Mouse (Mus musculus): ENCODE measurements at regions not wholly inside any gene's neighbourhood (a gene's known extent, or its start where the extent isn't known, plus 50 kb on each side); places are given as distances from the start of the nearest gene placed in this dataset.

DNA sequence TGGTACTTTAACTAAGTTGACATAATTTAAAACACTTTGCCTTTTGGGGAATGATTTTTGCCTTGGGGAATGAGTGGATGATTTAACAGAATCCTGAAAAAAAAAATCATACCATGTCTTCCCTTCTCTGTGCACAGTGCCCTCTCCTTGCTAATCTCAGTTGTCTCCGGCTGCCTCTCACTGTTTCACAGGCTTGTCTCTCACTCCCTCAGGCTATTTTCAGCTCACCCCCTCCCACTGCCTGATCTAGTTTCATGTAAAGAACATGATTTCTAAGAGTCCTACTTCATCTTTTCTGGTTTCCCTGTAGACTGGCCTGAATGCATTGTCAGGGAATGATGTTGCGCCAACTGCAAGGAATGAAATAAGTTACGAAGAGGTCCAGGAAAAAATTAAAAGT, 231.2 kb downstream of the Brinp2 start:
- 81% methylated on average over 3 of the region's 3 CpGs for WGBS
- Histone ChIP-seq H3K27ac (ENCODE audit: low read depth, low read length) (no peak overlapping the region), H3K4me3 (ENCODE audit: low read depth, low read length) (no peak overlapping the region), H3K4me1 (ENCODE audit: control insufficient read depth, insufficient read depth, low read length) (no peaks in the 10 kb centered on the region), H3K9ac (ENCODE audit: low read length) (no peak overlapping the region), H3K27me3 (replicated peaks; ENCODE audit: control insufficient read depth, insufficient read depth, low read length) (no peaks in the 10 kb centered on the region), H3K4me2 (ENCODE audit: low read length) (no peak overlapping the region), H3K9me3 (replicated peaks; ENCODE audit: control insufficient read depth, low read length) (no peaks in the 10 kb centered on the region), H3K36me3 (ENCODE audit: control insufficient read depth, insufficient read depth, low read length) (no peaks in the 10 kb centered on the region)
- ATAC-seq = no peak
- no peak for DNase-seq (ENCODE audit: low spot score)

DNA sequence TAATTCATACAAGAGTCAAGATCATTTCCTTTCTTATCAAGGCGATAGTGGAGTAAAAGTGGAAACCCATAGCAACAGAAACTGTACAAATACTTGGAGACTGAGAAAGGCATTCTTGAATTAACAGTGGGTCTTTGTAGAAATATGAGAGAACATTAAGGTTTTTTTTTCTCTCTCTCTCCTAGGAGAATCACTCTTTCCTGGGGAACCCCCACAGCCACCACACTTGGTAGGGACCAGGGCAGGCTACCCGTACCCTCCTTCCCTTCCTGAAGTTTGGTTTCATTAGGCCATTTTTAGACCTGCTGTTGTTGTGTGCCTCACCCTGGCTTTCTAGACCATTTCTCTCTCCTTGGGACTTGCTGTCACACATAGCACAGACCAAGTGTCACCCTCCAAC, 229.9 kb downstream of the Brinp2 start:
- no peak overlapping the region for H3K4me3 ChIP-seq (ENCODE audit: low read depth, low read length)
- no peak overlapping the region for H3K9ac ChIP-seq (ENCODE audit: low read length)
- no peaks in the 10 kb centered on the region for H3K4me1 ChIP-seq (ENCODE audit: control insufficient read depth, insufficient read depth, low read length)
- no peak overlapping the region for H3K4me2 ChIP-seq (ENCODE audit: low read length)
- H3K9me3 ChIP-seq (replicated peaks; ENCODE audit: control insufficient read depth, low read length) = no peaks in the 10 kb centered on the region
- H3K27ac ChIP-seq (ENCODE audit: low read depth, low read length) = no peak overlapping the region
- 89% methylated on average over 2 of the region's 2 CpGs for WGBS
- H3K36me3 ChIP-seq (ENCODE audit: control insufficient read depth, insufficient read depth, low read length) = no peaks in the 10 kb centered on the region
- no peaks in the 10 kb centered on the region for H3K27me3 ChIP-seq (replicated peaks; ENCODE audit: control insufficient read depth, insufficient read depth, low read length)
- ATAC-seq = no peak
- DNase-seq (ENCODE audit: low spot score) = no peak

DNA sequence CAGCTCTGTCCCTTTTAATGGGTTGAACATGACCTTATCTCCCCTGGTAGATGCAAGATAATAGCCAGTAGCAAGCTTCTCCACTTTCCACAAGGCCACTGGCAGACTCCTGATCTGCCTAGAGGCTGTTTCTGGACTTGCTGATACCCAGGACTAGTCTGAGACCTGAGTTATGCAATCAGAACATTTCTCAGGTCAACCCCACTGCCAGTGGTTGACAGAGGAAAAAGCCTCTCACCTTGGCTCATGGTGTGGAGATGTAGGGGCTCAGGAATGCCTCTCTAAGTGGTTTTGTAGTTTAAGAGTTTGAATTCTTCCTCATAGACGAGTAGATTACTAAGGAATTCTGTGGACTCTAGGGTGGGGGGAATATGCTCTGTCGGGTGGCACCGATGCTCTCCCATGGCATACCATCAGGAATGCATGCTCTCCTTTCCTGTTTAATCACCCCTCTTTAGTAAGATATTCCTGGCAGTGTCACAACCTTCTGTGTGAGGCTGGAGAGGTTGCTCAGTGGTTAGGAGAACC, 226.8 kb downstream of the Brinp2 start:
- 89% methylated on average over 3 of the region's 3 CpGs for whole genome bisulfite sequencing
- H3K36me3 ChIP-seq (ENCODE audit: control insufficient read depth, insufficient read depth, low read length) = no peaks in the 10 kb centered on the region

DNA sequence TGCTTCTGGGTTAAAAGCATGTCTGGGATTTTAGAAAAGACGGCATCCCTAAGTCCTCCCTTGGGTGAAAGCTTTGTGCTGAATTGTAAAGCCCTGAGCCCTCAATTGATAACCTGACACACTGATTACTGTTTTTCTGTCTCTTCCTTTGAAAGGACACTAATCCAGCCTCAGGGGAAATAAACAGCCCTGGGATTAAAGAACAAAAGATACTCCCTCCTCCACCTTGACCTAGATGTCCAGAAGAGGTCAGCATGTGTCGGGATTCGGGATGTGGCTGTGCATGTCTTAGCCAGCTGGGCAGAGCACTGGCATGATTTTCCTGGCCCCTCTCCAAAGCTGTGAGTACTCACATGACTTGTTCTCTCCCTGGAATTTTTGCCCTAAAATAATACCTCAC, 208.6 kb downstream of the Brinp2 start:
- no peak overlapping the region for H3K4me2 ChIP-seq (ENCODE audit: low read length)
- peaks cover 11% of the 10 kb centered on the region for H3K4me1 ChIP-seq (ENCODE audit: control insufficient read depth, insufficient read depth, low read length)
- no peaks in the 10 kb centered on the region for H3K9me3 ChIP-seq (replicated peaks; ENCODE audit: control insufficient read depth, low read length)
- H3K27ac ChIP-seq (ENCODE audit: low read depth, low read length) = no peak overlapping the region
- H3K36me3 ChIP-seq (ENCODE audit: control insufficient read depth, insufficient read depth, low read length) = no peaks in the 10 kb centered on the region
- ATAC-seq = peak; percentile 42; the same call in 1 of the 2 replicates
- H3K27me3 ChIP-seq (replicated peaks; ENCODE audit: control insufficient read depth, insufficient read depth, low read length) = no peaks in the 10 kb centered on the region
- H3K4me3 ChIP-seq (ENCODE audit: low read depth, low read length) = no peak overlapping the region
- H3K9ac ChIP-seq (ENCODE audit: low read length) = no peak overlapping the region
- DNase-seq (ENCODE audit: low spot score) = peak; percentile 69
- WGBS = 0% methylated on average over 3 of the region's 3 CpGs

More for the DNA sequence above, 226.8 kb downstream of the Brinp2 start:
- Histone ChIP-seq H3K9ac (ENCODE audit: low read length) (no peak overlapping the region), H3K4me2 (ENCODE audit: low read length) (no peak overlapping the region), H3K9me3 (replicated peaks; ENCODE audit: control insufficient read depth, low read length) (no peaks in the 10 kb centered on the region), H3K4me3 (ENCODE audit: low read depth, low read length) (no peak overlapping the region), H3K27me3 (replicated peaks; ENCODE audit: control insufficient read depth, insufficient read depth, low read length) (no peaks in the 10 kb centered on the region), H3K4me1 (ENCODE audit: control insufficient read depth, insufficient read depth, low read length) (no peaks in the 10 kb centered on the region), H3K27ac (ENCODE audit: low read depth, low read length) (no peak overlapping the region)
- no peak for ATAC-seq
- no peak for DNase-seq (ENCODE audit: low spot score)

DNA sequence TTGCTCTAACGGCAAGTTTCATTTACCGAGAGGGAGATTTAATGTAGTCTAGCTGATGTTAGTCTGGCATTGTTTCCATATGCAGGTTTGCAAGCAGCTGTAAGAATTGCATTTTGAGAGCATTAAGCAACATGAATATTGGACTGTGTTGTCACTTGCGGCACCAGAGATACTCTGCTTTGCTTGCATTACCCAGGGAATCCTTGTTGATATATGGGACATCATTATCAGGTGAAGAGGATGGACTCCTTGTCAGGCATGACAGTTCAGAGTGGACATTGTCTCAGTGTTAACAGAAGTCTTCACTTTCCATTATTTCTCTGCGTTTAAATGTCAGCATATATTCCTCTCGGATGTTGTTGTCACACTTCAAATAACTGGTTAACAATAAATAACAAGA, 208.1 kb downstream of the Brinp2 start:
- H3K27me3 ChIP-seq (replicated peaks; ENCODE audit: control insufficient read depth, insufficient read depth, low read length) = no peaks in the 10 kb centered on the region
- WGBS = 56% methylated on average over 5 of the region's 5 CpGs
- H3K36me3 ChIP-seq (ENCODE audit: control insufficient read depth, insufficient read depth, low read length) = no peaks in the 10 kb centered on the region
- DNase-seq (ENCODE audit: low spot score) (no peak), ATAC-seq (no peak)
- peaks cover 11% of the 10 kb centered on the region for H3K4me1 ChIP-seq (ENCODE audit: control insufficient read depth, insufficient read depth, low read length)
- H3K4me3 ChIP-seq (ENCODE audit: low read depth, low read length) = no peak overlapping the region
- H3K4me2 ChIP-seq (ENCODE audit: low read length) = no peak overlapping the region
- no peaks in the 10 kb centered on the region for H3K9me3 ChIP-seq (replicated peaks; ENCODE audit: control insufficient read depth, low read length)
- no peak overlapping the region for H3K9ac ChIP-seq (ENCODE audit: low read length)
- H3K27ac ChIP-seq (ENCODE audit: low read depth, low read length) = no peak overlapping the region

DNA sequence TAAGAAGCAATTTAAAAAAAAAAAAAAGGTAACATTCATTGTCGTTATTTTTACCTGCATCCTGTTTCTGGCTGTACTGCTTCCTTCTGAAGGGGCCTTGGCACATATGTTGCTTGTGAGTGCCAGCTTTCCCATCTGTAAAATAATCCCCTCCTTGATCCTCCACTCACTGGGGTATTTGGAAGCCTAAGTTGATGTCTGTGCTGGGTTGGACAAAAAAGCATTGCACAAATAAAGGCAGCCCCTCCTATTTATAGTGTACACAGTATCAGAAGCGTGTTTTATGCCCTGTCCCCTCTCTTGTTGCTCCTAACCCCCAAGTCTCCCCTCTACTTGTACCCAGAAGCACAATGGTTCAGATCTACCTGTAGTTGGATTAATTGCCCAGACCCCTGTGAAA, 195.0 kb downstream of the Brinp2 start:
- DNase-seq (ENCODE audit: low spot score) = peak; percentile 46
- Histone ChIP-seq H3K9me3 (replicated peaks; ENCODE audit: control insufficient read depth, low read length) (no peaks in the 10 kb centered on the region), H3K4me3 (ENCODE audit: low read depth, low read length) (no peak overlapping the region), H3K4me2 (ENCODE audit: low read length) (no peak overlapping the region), H3K36me3 (ENCODE audit: control insufficient read depth, insufficient read depth, low read length) (no peaks in the 10 kb centered on the region), H3K4me1 (ENCODE audit: control insufficient read depth, insufficient read depth, low read length) (peaks cover 14% of the 10 kb centered on the region), H3K27ac (ENCODE audit: low read depth, low read length) (no peak overlapping the region), H3K9ac (ENCODE audit: low read length) (no peak overlapping the region), H3K27me3 (replicated peaks; ENCODE audit: control insufficient read depth, insufficient read depth, low read length) (no peaks in the 10 kb centered on the region)
- WGBS = 31% methylated on average over 2 of the region's 2 CpGs
- peak; percentile 53; the same call in 1 of the 2 replicates for ATAC-seq

DNA sequence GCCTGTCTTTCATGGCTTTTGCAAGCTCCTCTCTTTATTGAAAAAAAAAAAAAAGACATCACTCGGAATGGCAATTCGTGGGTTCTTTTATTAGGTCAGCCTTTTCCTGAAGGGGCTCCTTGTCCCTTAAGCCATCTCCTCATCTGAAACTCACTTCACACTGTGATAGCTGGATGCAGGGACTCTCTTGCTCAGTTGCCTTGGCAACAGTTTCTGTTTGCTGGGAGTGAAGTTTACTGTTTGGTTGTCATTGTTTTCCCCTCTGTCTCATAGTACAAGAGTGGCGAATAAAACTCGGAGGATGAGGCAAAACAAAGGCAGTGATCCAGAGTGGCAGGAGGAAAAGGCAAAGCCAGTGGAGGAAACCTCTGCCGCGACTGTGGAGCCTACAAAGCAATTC, 194.6 kb downstream of the Brinp2 start:
- DNase-seq (ENCODE audit: low spot score) = peak; percentile 65

DNA sequence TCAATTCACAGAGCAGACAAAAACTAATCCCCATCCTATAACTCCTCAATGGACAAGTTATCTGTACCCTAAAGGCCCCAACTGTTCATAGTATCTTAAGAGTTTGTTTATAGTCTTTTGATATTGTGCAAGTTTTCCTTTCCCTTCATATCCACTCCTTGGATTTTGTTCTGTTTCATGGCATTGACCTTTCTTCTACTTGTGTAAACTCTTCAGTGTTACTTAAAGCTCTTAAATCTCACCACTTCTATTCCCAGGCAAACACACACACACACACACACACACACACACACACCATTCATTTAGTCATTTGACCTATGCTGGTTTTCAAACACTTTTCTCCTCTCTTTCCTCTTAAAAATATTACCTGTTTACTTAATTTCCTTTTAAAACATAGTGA, 192.7 kb downstream of the Brinp2 start:
- no peak overlapping the region for H3K4me2 ChIP-seq (ENCODE audit: low read length)
- ATAC-seq (no peak), DNase-seq (ENCODE audit: low spot score) (no peak)
- H3K4me1 ChIP-seq (ENCODE audit: control insufficient read depth, insufficient read depth, low read length) = peaks cover 14% of the 10 kb centered on the region
- H3K27me3 ChIP-seq (replicated peaks; ENCODE audit: control insufficient read depth, insufficient read depth, low read length) = no peaks in the 10 kb centered on the region
- no peak overlapping the region for H3K4me3 ChIP-seq (ENCODE audit: low read depth, low read length)
- no peak overlapping the region for H3K27ac ChIP-seq (ENCODE audit: low read depth, low read length)
- no peaks in the 10 kb centered on the region for H3K36me3 ChIP-seq (ENCODE audit: control insufficient read depth, insufficient read depth, low read length)
- H3K9ac ChIP-seq (ENCODE audit: low read length) = no peak overlapping the region
- H3K9me3 ChIP-seq (replicated peaks; ENCODE audit: control insufficient read depth, low read length) = no peaks in the 10 kb centered on the region

More for the DNA sequence above, 194.6 kb downstream of the Brinp2 start:
- Histone ChIP-seq H3K36me3 (ENCODE audit: control insufficient read depth, insufficient read depth, low read length) (no peaks in the 10 kb centered on the region), H3K9ac (ENCODE audit: low read length) (no peak overlapping the region), H3K27ac (ENCODE audit: low read depth, low read length) (no peak overlapping the region), H3K4me3 (ENCODE audit: low read depth, low read length) (no peak overlapping the region), H3K4me2 (ENCODE audit: low read length) (peak overlapping the region; percentile 9; the same call in 1 of the 2 replicates), H3K4me1 (ENCODE audit: control insufficient read depth, insufficient read depth, low read length) (peaks cover 14% of the 10 kb centered on the region), H3K27me3 (replicated peaks; ENCODE audit: control insufficient read depth, insufficient read depth, low read length) (no peaks in the 10 kb centered on the region), H3K9me3 (replicated peaks; ENCODE audit: control insufficient read depth, low read length) (no peaks in the 10 kb centered on the region)
- peak; percentile 74; the same call in 1 of the 2 replicates for ATAC-seq
- WGBS = 8% methylated on average over 6 of the region's 6 CpGs

DNA sequence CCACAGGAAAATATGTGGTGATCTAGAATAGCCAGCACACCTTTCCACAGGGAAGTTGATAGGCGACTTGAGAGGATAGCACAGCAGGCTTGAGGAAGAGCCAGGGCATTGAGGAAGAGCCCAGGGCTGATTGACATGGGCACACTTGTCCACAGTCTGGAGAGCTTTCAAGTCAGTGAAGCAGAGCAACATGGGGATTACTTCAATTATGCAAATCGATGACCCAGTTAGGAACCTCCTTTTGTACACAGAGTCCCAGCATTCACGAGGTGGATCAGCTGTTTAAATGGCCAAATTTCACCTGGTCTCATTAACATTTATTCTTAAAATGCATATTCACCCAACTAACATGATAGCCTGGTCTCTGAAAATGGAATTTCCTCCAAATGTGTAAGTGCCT, 186.1 kb downstream of the Brinp2 start:
- WGBS = 33% methylated on average over 3 of the region's 3 CpGs
- ATAC-seq = no peak

More for the DNA sequence above, 186.1 kb downstream of the Brinp2 start:
- H3K4me3 ChIP-seq (ENCODE audit: low read depth, low read length) = no peak overlapping the region
- no peak for DNase-seq (ENCODE audit: low spot score)
- H3K4me2 ChIP-seq (ENCODE audit: low read length) = no peak overlapping the region
- no peak overlapping the region for H3K27ac ChIP-seq (ENCODE audit: low read depth, low read length)
- peaks cover 5% of the 10 kb centered on the region; the same call in 1 of the 2 replicates for H3K4me1 ChIP-seq (ENCODE audit: control insufficient read depth, insufficient read depth, low read length)
- no peaks in the 10 kb centered on the region for H3K9me3 ChIP-seq (replicated peaks; ENCODE audit: control insufficient read depth, low read length)
- H3K27me3 ChIP-seq (replicated peaks; ENCODE audit: control insufficient read depth, insufficient read depth, low read length) = no peaks in the 10 kb centered on the region
- no peaks in the 10 kb centered on the region for H3K36me3 ChIP-seq (ENCODE audit: control insufficient read depth, insufficient read depth, low read length)
- H3K9ac ChIP-seq (ENCODE audit: low read length) = no peak overlapping the region
